Mouse (Mus musculus) ES-Bruce4 (cell line): ENCODE data around the gene Ankrd23. TPM values are rescaled to one million over a fixed set of nuclear protein-coding genes. Genes with fewer than 3 reads are reported as not detected.

Experiments
- H3K27ac ChIP-seq: 2 replicates; pipeline ENCODE4 v1.5.1; 2012; ENCODE audit warnings: low read length, inconsistent platforms; ENCODE audit not compliant: insufficient read depth
- H3K27me3 ChIP-seq: 2 replicates; pipeline ENCODE4 v1.6.1; 2012; ENCODE audit warnings: mild to moderate bottlenecking, low read length, inconsistent platforms; ENCODE audit not compliant: control insufficient read depth, poor library complexity, insufficient read depth, severe bottlenecking
- H3K36me3 ChIP-seq: 2 replicates; pipeline ENCODE4 v1.6.1; 2012; ENCODE audit warnings: inconsistent platforms, mild to moderate bottlenecking, low read length, moderate library complexity; ENCODE audit not compliant: control insufficient read depth, poor library complexity, insufficient read depth, severe bottlenecking
- H3K4me1 ChIP-seq: one replicate; pipeline ENCODE4 v1.8.1; 2011; ENCODE audit warnings: low read length; ENCODE audit not compliant: control insufficient read depth, insufficient read depth
- H3K4me3 ChIP-seq: 2 replicates; pipeline ENCODE4 v1.5.1; 2011; ENCODE audit warnings: low read depth, mild to moderate bottlenecking, low read length
- H3K9ac ChIP-seq: 2 replicates; pipeline ENCODE4 v1.6.1; 2012; ENCODE audit warnings: low read depth, mild to moderate bottlenecking, inconsistent platforms; ENCODE audit not compliant: poor library complexity, severe bottlenecking
- H3K9me3 ChIP-seq: replicated peaks from 2 replicates; pipeline ENCODE4 v1.6.1; 2012; ENCODE audit warnings: mild to moderate bottlenecking, low read length, inconsistent platforms; ENCODE audit not compliant: control insufficient read depth, poor library complexity, insufficient read depth, severe bottlenecking
- CTCF ChIP-seq: IDR thresholded peaks from one replicate; pipeline ENCODE4 v1.8.1; 2011; ENCODE audit warnings: low read depth, low read length
- EP300 ChIP-seq: IDR thresholded peaks from 2 replicates; pipeline ENCODE4 v1.6.1; 2011; ENCODE audit warnings: low read depth, low read length; ENCODE audit not compliant: insufficient read depth
- POLR2A ChIP-seq: IDR thresholded peaks from one replicate; pipeline ENCODE4 v1.8.1; 2011; ENCODE audit warnings: low read length; ENCODE audit not compliant: insufficient read depth
- polyA plus RNA-seq: library from polyadenylated mRNA; stranded (reverse); fragments of >200 nt; gene quantifications from 2 replicates; pipeline ENCODE4 v1.2.4, GENCODE M21; 2011; ENCODE audit warnings: low read depth; ENCODE audit not compliant: missing spikeins, insufficient read depth, insufficient read length

The Ankrd23 gene
- polyA plus RNA-seq, 1 experiment = 6.8 TPM

GRCm38 (mm10) chr1:36548771-36549170 is 12.1 kb upstream of the Ankrd23 start:
- Histone ChIP-seq H3K4me3 (no peak overlapping the region), H3K9me3 (no peaks in the 10 kb centered on the region), H3K9ac (no peak overlapping the region), H3K4me1 (no peaks in the 10 kb centered on the region), H3K27me3 (no peaks in the 10 kb centered on the region), H3K36me3 (no peaks in the 10 kb centered on the region), H3K27ac (no peak overlapping the region)
- TF ChIP-seq EP300 = no peak
- TF ChIP-seq CTCF = no peak
- no peak for TF ChIP-seq POLR2A

GRCm38 (mm10) chr1:36547981-36548598 is 11.4 kb upstream of the Ankrd23 start:
- no peak overlapping the region for H3K4me3 ChIP-seq
- no peaks in the 10 kb centered on the region for H3K9me3 ChIP-seq
- H3K27me3 ChIP-seq = no peaks in the 10 kb centered on the region
- H3K9ac ChIP-seq = no peak overlapping the region
- TF ChIP-seq CTCF (no peak), EP300 (no peak), POLR2A (no peak)
- no peaks in the 10 kb centered on the region for H3K36me3 ChIP-seq
- no peak overlapping the region for H3K27ac ChIP-seq
- H3K4me1 ChIP-seq = no peaks in the 10 kb centered on the region

DNA sequence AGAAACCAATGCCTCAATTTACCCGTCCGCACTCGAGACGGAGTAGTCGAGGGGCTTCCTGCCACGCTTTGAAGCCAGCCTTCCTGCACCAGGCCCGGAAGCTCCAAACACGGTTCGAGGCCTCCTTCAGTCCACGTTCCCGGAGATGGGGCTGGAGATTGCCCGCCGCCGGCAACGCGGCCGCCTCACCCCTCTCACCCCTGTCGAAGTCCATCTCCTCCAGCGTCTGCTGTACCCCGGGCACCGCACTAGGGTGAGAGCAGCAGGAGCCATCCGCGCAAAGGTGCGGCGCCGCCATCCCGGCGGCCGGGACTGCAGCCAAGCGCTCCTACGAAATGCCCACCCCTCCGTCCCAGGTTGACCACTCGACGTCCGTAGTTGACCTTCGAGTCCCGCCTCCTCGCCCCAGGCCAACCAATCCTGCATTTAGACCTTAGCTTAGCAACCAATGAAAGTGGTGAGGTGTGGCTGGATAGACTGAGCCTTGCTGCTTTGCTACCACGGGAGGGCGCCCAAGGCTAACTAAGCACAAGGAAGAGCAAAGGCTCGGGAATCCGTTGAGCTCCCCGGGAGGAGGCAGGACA is 10.3 kb upstream of the Ankrd23 start, which contains the start of gene Ankrd39:
Gene Ankrd39, minus strand, starts transcription at position 558 of the 584 bp plus-strand sequence.
- Histone ChIP-seq H3K9me3 (no peaks in the 10 kb centered on the region), H3K27ac (no peak within 1 kb of the TSS), H3K27me3 (no peaks in the 10 kb centered on the region), H3K4me3 (peak within 1 kb of the TSS; percentile 94), H3K9ac (peak within 1 kb of the TSS; percentile 66), H3K4me1 (no peaks in the 10 kb centered on the region), H3K36me3 (no peaks in the 10 kb centered on the region)
- TF ChIP-seq EP300 (0 out of 2 replicates have a peak, but pooled peaks have one; percentile 22), CTCF (peak; percentile 96), POLR2A (peak; percentile 64)

DNA sequence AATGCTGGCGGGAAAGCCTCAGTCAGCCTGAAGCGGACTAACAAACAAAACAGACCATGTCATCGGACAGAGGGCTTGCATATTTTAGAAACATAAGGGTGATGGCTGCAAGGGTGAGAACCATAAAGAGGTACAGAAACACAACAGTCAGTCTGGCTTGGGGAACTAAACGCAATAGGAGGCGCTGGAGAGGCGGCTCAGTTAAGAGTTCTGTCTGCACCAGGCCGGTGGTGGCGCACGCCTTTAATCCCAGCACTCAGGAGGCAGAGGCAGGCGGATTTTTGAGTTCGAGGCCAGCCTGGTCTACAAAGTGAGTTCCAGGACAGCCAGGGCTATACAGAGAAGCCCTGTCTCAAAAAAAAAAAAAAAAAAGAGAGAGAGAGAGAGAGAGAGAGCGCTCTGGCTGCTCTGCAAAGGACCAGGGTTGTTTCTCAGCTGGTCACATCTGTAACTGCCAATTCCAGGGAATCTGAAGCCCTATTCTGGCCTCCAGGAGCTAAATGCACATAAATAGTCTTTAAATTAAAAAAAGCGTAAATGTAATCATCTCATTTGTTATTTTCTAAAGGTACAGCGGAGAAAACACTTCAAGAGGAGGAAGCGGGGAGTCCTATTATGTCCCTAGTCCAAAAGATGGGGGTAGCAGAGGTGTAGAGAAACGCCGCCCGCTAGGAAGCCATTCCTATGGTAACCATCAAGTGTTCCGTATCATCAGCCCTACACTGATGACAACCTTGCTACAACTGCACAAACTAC is 9.3 kb upstream of the Ankrd23 start:
- Histone ChIP-seq H3K4me1 (no peaks in the 10 kb centered on the region), H3K9ac (peak overlapping the region; percentile 66), H3K36me3 (no peaks in the 10 kb centered on the region), H3K27me3 (no peaks in the 10 kb centered on the region), H3K27ac (no peak overlapping the region), H3K9me3 (no peaks in the 10 kb centered on the region), H3K4me3 (peak overlapping the region; percentile 94)
- TF ChIP-seq CTCF (peak; percentile 26), POLR2A (no peak), EP300 (no peak)

GRCm38 (mm10) chr1:36545382-36545781 is 8.7 kb upstream of the Ankrd23 start:
- Histone ChIP-seq H3K27me3 (no peaks in the 10 kb centered on the region), H3K36me3 (no peaks in the 10 kb centered on the region), H3K27ac (no peak overlapping the region), H3K4me1 (no peaks in the 10 kb centered on the region), H3K9me3 (no peaks in the 10 kb centered on the region), H3K4me3 (no peak overlapping the region), H3K9ac (no peak overlapping the region)
- TF ChIP-seq POLR2A (no peak), CTCF (no peak), EP300 (no peak)

DNA sequence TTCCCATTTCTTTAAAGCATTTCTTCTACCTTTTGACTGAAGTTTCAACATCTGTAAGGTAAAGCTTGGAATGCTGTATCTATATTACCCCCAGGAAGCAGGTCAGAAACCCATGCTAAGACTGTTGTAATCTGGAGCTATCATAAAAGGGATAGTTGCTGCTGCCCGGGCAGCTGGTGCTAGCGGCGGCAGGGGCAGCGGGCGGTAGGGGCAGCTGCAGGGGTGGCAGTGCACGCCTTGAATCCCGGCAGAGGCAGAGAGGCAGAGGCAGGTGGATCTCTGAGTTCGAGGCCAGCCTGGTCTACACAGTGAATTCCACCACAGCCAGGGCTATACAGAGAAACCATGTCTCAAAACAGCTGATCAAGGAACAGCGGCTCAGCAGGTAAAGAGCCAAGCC is 6.2 kb upstream of the Ankrd23 start:
- no peaks in the 10 kb centered on the region for H3K4me1 ChIP-seq
- no peak overlapping the region for H3K9ac ChIP-seq
- H3K9me3 ChIP-seq = no peaks in the 10 kb centered on the region
- TF ChIP-seq CTCF = no peak
- TF ChIP-seq EP300 = no peak
- no peak for TF ChIP-seq POLR2A
- no peak overlapping the region for H3K4me3 ChIP-seq
- H3K36me3 ChIP-seq = no peaks in the 10 kb centered on the region
- H3K27me3 ChIP-seq = no peaks in the 10 kb centered on the region
- H3K27ac ChIP-seq = no peak overlapping the region
